Mouse (Mus musculus): ENCODE measurements around the gene Gm20388. TPM values are rescaled to one million over a fixed set of nuclear protein-coding genes. Genes with fewer than 3 reads are reported as not detected.

The Gm20388 gene
- polyA plus RNA-seq, 1 experiment: 49.7 TPM

DNA sequence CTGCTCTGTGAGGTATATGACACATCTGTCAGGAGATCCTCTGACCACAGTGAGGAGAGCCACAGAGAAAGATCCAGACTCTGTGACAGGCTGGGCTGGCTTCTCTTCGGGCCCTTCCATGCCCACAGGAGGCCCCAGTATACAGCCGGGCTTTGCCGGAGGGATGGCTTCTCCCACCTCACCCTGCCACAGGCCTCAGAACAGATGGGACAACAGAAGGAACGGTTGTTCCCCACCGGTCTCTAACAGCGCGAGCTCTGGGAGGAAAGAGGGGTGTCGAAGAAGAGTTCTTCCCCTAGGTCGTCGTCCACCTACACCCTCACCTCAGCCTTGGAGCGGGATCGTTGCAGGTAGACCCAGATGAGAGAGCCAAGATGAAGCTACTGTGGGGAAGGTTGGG lies 520.4 kb downstream of the Gm20388 start:
- Histone ChIP-seq H3K27ac (ENCODE audit: insufficient read depth, low read depth, low read length) (no peak overlapping the region), H3K4me1 (ENCODE audit: control insufficient read depth, insufficient read depth, low read length) (peaks cover 3% of the 10 kb centered on the region; the same call in 1 of the 2 replicates), H3K36me3 (ENCODE audit: control insufficient read depth, insufficient read depth, low read length) (no peaks in the 10 kb centered on the region), H3K27me3 (replicated peaks; ENCODE audit: control insufficient read depth, insufficient read depth, low read length) (no peaks in the 10 kb centered on the region), H3K4me3 (ENCODE audit: insufficient read depth, low read depth, low read length) (no peak overlapping the region)
- WGBS: 93% methylated on average over 12 of the region's 12 CpGs
- DNase-seq: no peak
- no peak for TF ChIP-seq POLR2A (IDR thresholded peaks at IDR 0.05; ENCODE audit: low read depth, low read length)
- TF ChIP-seq CTCF (conservative IDR thresholded peaks at IDR 0.05; ENCODE audit: insufficient read depth, insufficient read length, low read depth, low read length): no peak

DNA sequence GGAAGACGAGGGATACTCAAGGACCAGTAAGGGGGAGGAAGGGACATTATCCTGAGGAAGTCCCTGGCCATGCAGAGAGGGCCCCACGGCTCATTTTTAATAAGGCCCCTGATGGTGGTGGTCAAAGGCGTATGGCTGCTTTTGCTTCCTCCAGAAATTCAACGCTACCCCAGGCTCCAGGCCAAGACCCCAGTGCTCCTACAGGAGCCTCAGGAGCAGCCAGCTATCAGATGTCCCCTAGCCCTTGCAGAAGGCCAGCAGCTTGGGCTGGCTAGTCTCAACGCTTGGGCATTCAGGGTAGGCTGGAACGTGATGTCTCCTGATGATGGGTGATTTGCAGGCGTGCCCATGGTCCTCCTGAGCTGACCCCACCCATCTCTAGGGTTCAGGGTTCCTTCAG lies 521.8 kb downstream of the Gm20388 start:
- Histone ChIP-seq H3K4me1 (ENCODE audit: control insufficient read depth, insufficient read depth, low read length) (peaks cover 2% of the 10 kb centered on the region), H3K27ac (ENCODE audit: insufficient read depth, low read depth, low read length) (no peak overlapping the region), H3K4me3 (ENCODE audit: insufficient read depth, low read depth, low read length) (no peak overlapping the region), H3K27me3 (replicated peaks; ENCODE audit: control insufficient read depth, insufficient read depth, low read length) (no peaks in the 10 kb centered on the region), H3K36me3 (ENCODE audit: control insufficient read depth, insufficient read depth, low read length) (no peaks in the 10 kb centered on the region)
- 80% methylated on average over 7 of the region's 7 CpGs for WGBS
- DNase-seq: no peak
- TF ChIP-seq CTCF (conservative IDR thresholded peaks at IDR 0.05; ENCODE audit: insufficient read depth, insufficient read length, low read depth, low read length) (no peak), POLR2A (IDR thresholded peaks at IDR 0.05; ENCODE audit: low read depth, low read length) (no peak)

DNA sequence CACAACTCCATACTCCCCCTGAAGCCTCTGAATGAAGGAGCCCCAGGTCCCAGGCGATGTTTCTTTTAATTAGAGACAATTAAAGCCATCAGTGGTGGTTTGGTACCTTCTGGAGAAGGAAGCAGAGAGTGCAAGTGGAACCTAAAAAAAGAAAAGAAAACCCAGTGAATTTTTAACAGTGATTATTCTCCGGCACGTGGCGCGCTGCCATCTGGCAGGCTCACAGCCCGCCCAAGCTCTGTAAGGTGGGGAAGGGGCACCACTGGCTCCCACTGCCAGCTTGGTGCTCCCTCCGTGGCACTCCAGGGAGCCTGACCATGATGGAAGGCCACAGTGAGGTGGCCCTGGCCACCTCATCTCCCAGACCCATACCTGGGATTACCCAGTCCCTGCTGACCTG lies 522.5 kb downstream of the Gm20388 start:
- H3K4me3 ChIP-seq (ENCODE audit: insufficient read depth, low read depth, low read length): no peak overlapping the region
- no peaks in the 10 kb centered on the region for H3K27me3 ChIP-seq (replicated peaks; ENCODE audit: control insufficient read depth, insufficient read depth, low read length)
- H3K27ac ChIP-seq (ENCODE audit: insufficient read depth, low read depth, low read length): no peak overlapping the region
- DNase-seq: peak; percentile 40
- 53% methylated on average over 7 of the region's 7 CpGs for WGBS
- peaks cover 3% of the 10 kb centered on the region; the same call in 1 of the 2 replicates for H3K4me1 ChIP-seq (ENCODE audit: control insufficient read depth, insufficient read depth, low read length)
- H3K36me3 ChIP-seq (ENCODE audit: control insufficient read depth, insufficient read depth, low read length): no peaks in the 10 kb centered on the region
- TF ChIP-seq CTCF (conservative IDR thresholded peaks at IDR 0.05; ENCODE audit: insufficient read depth, insufficient read length, low read depth, low read length) (no peak), POLR2A (IDR thresholded peaks at IDR 0.05; ENCODE audit: low read depth, low read length) (no peak)

DNA sequence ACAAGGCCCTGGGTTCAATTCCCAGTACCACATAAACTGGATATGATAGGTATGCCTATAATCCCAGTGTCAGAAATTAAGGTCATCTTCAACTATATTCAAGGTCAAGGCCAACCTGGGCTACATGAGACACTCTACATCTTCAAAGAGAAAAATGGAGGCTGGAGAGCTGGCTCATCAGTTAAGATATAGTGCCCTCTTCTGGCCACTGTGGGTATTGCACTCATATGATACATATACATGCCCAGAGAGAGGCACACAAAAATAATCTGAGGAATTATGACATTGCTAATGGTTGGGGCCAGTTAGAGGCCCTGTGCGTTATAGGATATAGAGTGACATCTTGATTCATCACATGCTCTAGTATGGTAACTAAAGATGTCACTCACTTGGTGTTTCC lies 523.1 kb downstream of the Gm20388 start:
- no peak for DNase-seq
- no peak overlapping the region for H3K4me3 ChIP-seq (ENCODE audit: insufficient read depth, low read depth, low read length)
- WGBS: 93% methylated on average over 1 of the region's 1 CpGs
- no peaks in the 10 kb centered on the region for H3K27me3 ChIP-seq (replicated peaks; ENCODE audit: control insufficient read depth, insufficient read depth, low read length)
- no peaks in the 10 kb centered on the region for H3K36me3 ChIP-seq (ENCODE audit: control insufficient read depth, insufficient read depth, low read length)
- TF ChIP-seq CTCF (conservative IDR thresholded peaks at IDR 0.05; ENCODE audit: insufficient read depth, insufficient read length, low read depth, low read length): 0 out of 2 replicates have a peak, but pooled peaks have one; percentile 5
- no peak for TF ChIP-seq POLR2A (IDR thresholded peaks at IDR 0.05; ENCODE audit: low read depth, low read length)
- no peak overlapping the region for H3K27ac ChIP-seq (ENCODE audit: insufficient read depth, low read depth, low read length)
- peaks cover 3% of the 10 kb centered on the region; the same call in 1 of the 2 replicates for H3K4me1 ChIP-seq (ENCODE audit: control insufficient read depth, insufficient read depth, low read length)

DNA sequence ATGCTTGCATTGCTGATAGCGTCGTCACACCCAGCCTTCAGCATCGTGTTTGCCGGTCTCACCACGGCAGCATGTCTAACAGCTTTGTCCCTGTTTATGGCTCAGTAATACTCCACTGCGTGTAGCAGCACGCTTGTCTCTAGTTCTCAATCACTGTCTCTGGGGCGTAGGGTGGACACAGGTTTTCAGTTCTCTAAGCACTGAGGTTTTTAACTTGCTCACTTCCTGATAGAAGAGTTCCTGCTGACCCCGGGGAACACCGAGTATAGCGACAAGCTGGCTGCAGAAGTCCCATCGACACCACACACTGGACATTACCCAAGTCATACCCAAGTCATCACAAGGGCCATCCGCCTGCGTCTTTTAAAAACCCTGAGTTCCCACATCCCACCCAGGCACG lies 525.1 kb downstream of the Gm20388 start:
- Histone ChIP-seq H3K4me3 (ENCODE audit: insufficient read depth, low read depth, low read length) (no peak overlapping the region), H3K27me3 (replicated peaks; ENCODE audit: control insufficient read depth, insufficient read depth, low read length) (no peaks in the 10 kb centered on the region), H3K27ac (ENCODE audit: insufficient read depth, low read depth, low read length) (no peak overlapping the region), H3K36me3 (ENCODE audit: control insufficient read depth, insufficient read depth, low read length) (no peaks in the 10 kb centered on the region), H3K4me1 (ENCODE audit: control insufficient read depth, insufficient read depth, low read length) (peaks cover 3% of the 10 kb centered on the region; the same call in 1 of the 2 replicates)
- WGBS: 95% methylated on average over 15 of the region's 15 CpGs
- TF ChIP-seq CTCF (conservative IDR thresholded peaks at IDR 0.05; ENCODE audit: insufficient read depth, insufficient read length, low read depth, low read length) (no peak), POLR2A (IDR thresholded peaks at IDR 0.05; ENCODE audit: low read depth, low read length) (no peak)
- no peak for DNase-seq

DNA sequence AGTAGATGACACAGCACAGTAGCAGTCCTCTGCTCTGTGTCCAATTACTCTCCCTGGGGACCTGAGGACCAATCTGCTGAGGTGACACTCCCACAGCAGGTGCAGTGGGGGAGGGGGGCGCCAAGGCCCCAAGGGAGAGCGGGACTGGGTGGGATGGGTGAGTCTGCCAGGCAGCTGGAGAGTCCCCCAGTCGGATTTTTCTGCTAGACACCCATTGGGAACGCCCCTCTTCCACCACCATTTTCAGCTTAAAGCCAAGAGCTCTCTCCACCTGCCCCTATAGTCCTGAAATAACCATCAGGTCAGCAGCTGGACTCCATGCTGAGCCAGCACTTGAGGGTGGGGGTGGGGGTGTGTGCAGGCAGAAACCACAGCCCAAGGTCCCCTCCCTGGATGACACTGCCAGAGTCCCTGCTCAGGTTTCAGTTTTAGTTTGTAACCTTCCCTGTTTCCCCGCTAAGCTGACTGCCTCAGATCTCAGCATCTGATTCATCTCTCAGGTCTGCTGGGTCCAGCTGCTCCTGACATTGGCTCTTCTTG lies 525.9 kb downstream of the Gm20388 start:
- H3K4me3 ChIP-seq (ENCODE audit: insufficient read depth, low read depth, low read length): no peak overlapping the region
- H3K27me3 ChIP-seq (replicated peaks; ENCODE audit: control insufficient read depth, insufficient read depth, low read length): no peaks in the 10 kb centered on the region
- H3K36me3 ChIP-seq (ENCODE audit: control insufficient read depth, insufficient read depth, low read length): no peaks in the 10 kb centered on the region
- peaks cover 3% of the 10 kb centered on the region; the same call in 1 of the 2 replicates for H3K4me1 ChIP-seq (ENCODE audit: control insufficient read depth, insufficient read depth, low read length)
- WGBS: 75% methylated on average over 5 of the region's 5 CpGs
- no peak for DNase-seq
- TF ChIP-seq POLR2A (IDR thresholded peaks at IDR 0.05; ENCODE audit: low read depth, low read length) (no peak), CTCF (conservative IDR thresholded peaks at IDR 0.05; ENCODE audit: insufficient read depth, insufficient read length, low read depth, low read length) (no peak)
- H3K27ac ChIP-seq (ENCODE audit: insufficient read depth, low read depth, low read length): no peak overlapping the region

DNA sequence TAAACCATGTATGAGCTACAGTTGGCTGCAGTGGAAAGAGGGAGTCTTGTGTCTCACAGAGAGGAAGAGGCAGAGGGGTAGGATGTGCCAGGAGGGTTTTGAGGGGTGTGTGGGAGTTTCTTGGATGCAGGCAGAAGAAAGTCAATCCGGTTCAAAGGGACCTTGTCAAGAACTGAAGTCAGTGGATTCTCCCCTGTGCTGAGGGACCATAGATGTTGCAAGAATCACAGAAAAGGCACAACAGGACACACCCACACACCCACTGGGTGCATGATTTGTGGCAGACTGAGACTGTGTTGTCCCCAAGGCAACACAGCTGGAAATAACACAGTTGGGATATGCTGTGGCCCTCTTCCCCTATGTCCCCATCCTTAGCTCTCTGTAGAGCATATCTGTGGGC lies 526.6 kb downstream of the Gm20388 start:
- no peak for DNase-seq
- H3K27me3 ChIP-seq (replicated peaks; ENCODE audit: control insufficient read depth, insufficient read depth, low read length): no peaks in the 10 kb centered on the region
- H3K27ac ChIP-seq (ENCODE audit: insufficient read depth, low read depth, low read length): no peak overlapping the region
- H3K4me1 ChIP-seq (ENCODE audit: control insufficient read depth, insufficient read depth, low read length): peaks cover 8% of the 10 kb centered on the region; the same call in 1 of the 2 replicates
- 74% methylated on average over 1 of the region's 1 CpGs for WGBS
- H3K36me3 ChIP-seq (ENCODE audit: control insufficient read depth, insufficient read depth, low read length): no peaks in the 10 kb centered on the region
- no peak overlapping the region for H3K4me3 ChIP-seq (ENCODE audit: insufficient read depth, low read depth, low read length)
- TF ChIP-seq CTCF (conservative IDR thresholded peaks at IDR 0.05; ENCODE audit: insufficient read depth, insufficient read length, low read depth, low read length) (no peak), POLR2A (IDR thresholded peaks at IDR 0.05; ENCODE audit: low read depth, low read length) (no peak)

All from kidney, adult 2 months (tissue).